Mouse (Mus musculus) forebrain, embryonic 16.5 days (tissue): ENCODE measurements around the gene Mindy3. TPM values are rescaled to one million over a fixed set of nuclear protein-coding genes. Genes with fewer than 3 reads are reported as not detected.

ENCODE experiments used
- ATAC-seq: fragments of 200-750 bp; cut with Nextera tagmentation; 2 replicates; pipeline ENCODE4 v1.8.0; 2017; ENCODE audit warnings: mild to moderate bottlenecking, moderate library complexity
- H3K27ac ChIP-seq: fragments of 300-500 bp; sonication (generic); 2 replicates; pipeline ENCODE4 v1.5.1; 2014; ENCODE audit warnings: low read length, control low read depth
- H3K27me3 ChIP-seq: fragments of 300-500 bp; sonication (generic); replicated peaks from 2 replicates; pipeline ENCODE4 v1.6.1; 2014; ENCODE audit warnings: low read length; ENCODE audit not compliant: control insufficient read depth, insufficient read depth
- H3K36me3 ChIP-seq: fragments of 300-500 bp; sonication (generic); 2 replicates; pipeline ENCODE4 v1.6.1; 2014; ENCODE audit not compliant: control insufficient read depth, insufficient read depth
- H3K4me1 ChIP-seq: fragments of 300-500 bp; sonication (generic); replicated peaks from 2 replicates; pipeline ENCODE4 v1.6.1; 2014; ENCODE audit warnings: low read length; ENCODE audit not compliant: control insufficient read depth, insufficient read depth
- H3K4me2 ChIP-seq: fragments of 300-500 bp; sonication (generic); 2 replicates; pipeline ENCODE4 v1.6.1; 2014; ENCODE audit warnings: mild to moderate bottlenecking, low read length, control low read depth
- H3K4me3 ChIP-seq: fragments of 300-500 bp; sonication (generic); replicated peaks from 2 replicates; pipeline ENCODE4 v1.5.1; 2014; ENCODE audit warnings: mild to moderate bottlenecking, low read length, control low read depth
- H3K9ac ChIP-seq: fragments of 300-500 bp; sonication (generic); replicated peaks from 2 replicates; pipeline ENCODE4 v1.6.1; 2014; ENCODE audit warnings: low read depth, low read length, control low read depth
- H3K9me3 ChIP-seq: fragments of 300-500 bp; sonication (generic); 2 replicates; pipeline ENCODE4 v1.6.1; 2016; ENCODE audit warnings: low read length; ENCODE audit not compliant: control insufficient read depth
- WGBS: fragments of 180-500 bp; shearing (Covaris S2); extraction: QIAGEN DNeasy Blood & Tissue Kit; methylation state at CpG from one replicate; pipeline ENCODE4 v1.1.7; 2014; 5-methylcytosine and 5-hydroxymethylcytosine counted together
- polyA plus RNA-seq: library from polyadenylated mRNA; unstranded; fragments of >200 nt; fragmentation: Nextera tagmentation; extraction: Ambion mirVana; gene quantifications from 2 replicates; pipeline ENCODE4 v1.2.1, GENCODE M21; 2015

The Mindy3 gene
- polyA plus RNA-seq, 1 experiment from 2014 or later: 40.5 TPM

DNA sequence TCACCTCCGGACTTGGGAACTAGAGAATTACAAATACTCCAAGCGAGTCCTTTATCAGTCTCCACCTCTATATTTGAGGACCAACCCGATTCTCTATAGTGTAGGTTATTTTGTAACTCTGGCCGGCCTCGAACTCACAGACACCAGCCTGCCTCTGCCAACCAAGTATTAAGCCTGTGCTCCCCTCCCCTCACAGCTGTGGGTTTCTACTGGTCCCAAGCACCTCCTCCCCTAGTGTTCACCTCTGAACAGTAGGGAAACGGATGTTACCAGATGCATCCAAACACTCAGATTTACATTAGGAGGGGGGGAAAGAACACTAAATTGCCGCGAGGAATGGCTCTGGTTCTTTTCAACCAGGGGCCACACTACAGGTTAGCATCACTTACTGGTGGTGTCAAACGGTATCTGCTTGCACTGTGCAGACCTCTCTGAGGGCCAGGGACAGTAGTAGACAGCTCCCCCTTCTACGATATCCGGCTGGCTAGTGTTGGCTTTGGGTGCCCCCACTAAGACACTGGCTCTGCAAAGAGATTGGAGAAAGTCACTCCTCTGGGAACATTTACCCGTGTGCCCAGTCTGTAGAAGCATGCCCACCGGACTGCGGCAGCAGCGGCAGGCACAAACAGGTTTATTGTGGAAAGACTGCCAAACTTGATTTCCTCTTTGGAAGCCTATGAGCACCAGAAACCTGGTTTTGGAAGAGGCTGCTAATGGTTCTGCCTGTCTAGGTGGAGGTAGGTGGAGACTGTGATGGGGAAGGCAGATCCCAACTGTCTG is 118.6 kb downstream of the Mindy3 start:
- Histone ChIP-seq H3K9me3 (no peaks in the 10 kb centered on the region), H3K4me1 (peaks cover 8% of the 10 kb centered on the region), H3K4me2 (peak overlapping the region; percentile 93), H3K9ac (peak overlapping the region; percentile 76; the same call in 1 of the 2 replicates), H3K27ac (no peak overlapping the region), H3K27me3 (peaks cover 4% of the 10 kb centered on the region; the same call in 1 of the 2 replicates), H3K36me3 (no peaks in the 10 kb centered on the region), H3K4me3 (peak overlapping the region; percentile 55)
- no peak for ATAC-seq
- 76% methylated on average over 15 of the region's 15 CpGs for WGBS

DNA sequence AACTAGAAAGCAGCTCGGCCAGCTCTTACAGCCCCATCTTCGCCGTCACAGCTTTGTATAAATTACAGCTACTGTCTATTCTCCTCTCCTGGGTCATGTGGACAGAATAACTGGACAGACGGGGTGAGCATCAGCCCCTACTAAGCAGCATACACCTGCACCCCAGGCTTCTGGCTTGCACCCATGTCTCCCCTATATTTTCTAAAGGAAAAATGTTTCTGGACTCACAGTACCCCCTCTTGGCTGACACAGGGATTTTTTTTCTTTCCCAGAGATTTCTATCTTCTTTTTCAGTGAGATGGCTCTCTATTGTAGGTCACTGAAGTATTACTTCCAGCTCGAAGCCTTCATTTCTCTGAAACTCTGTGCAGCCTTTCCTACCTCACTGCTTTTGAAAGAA is 122.0 kb downstream of the Mindy3 start:
- Histone ChIP-seq H3K9me3 (no peaks in the 10 kb centered on the region), H3K36me3 (no peaks in the 10 kb centered on the region), H3K4me2 (no peak overlapping the region), H3K27me3 (peaks cover 4% of the 10 kb centered on the region; the same call in 1 of the 2 replicates), H3K4me1 (peaks cover 12% of the 10 kb centered on the region), H3K9ac (no peak overlapping the region), H3K4me3 (no peak overlapping the region), H3K27ac (no peak overlapping the region)
- ATAC-seq: no peak
- 75% methylated on average over 5 of the region's 5 CpGs for WGBS

Other genes starting within 250 kb of the Mindy3 start
- gene Itga8, start 117.5 kb downstream of the Mindy3 start, polyA plus RNA-seq: 2.2 and 2.4 TPM in 2 replicates